Mouse (Mus musculus) neural tube, embryonic 13.5 days (tissue): Measurements from ENCODE around the gene Nt5c1a. TPM values are rescaled to one million over a fixed set of nuclear protein-coding genes. Genes with fewer than 3 reads are reported as not detected.

Experiments
- ATAC-seq: fragments of 200-750 bp; cut with Nextera tagmentation; 2 replicates; pipeline ENCODE4 v1.8.0; 2017; ENCODE audit warnings: low read depth, mild to moderate bottlenecking, moderate TSS enrichment, moderate library complexity
- H3K27ac ChIP-seq: fragments of 300-500 bp; sonication (generic); replicated peaks from 2 replicates; pipeline ENCODE4 v1.5.1; 2015; ENCODE audit warnings: moderate library complexity, mild to moderate bottlenecking, inconsistent platforms
- H3K27me3 ChIP-seq: fragments of 300-500 bp; sonication (generic); 2 replicates; pipeline ENCODE4 v1.6.1; 2015; ENCODE audit warnings: mild to moderate bottlenecking, inconsistent platforms
- H3K36me3 ChIP-seq: fragments of 300-500 bp; sonication (generic); 2 replicates; pipeline ENCODE4 v1.6.1; 2015; ENCODE audit warnings: mild to moderate bottlenecking, inconsistent platforms
- H3K4me1 ChIP-seq: fragments of 300-500 bp; sonication (generic); replicated peaks from 2 replicates; pipeline ENCODE4 v1.6.1; 2015; ENCODE audit warnings: inconsistent platforms
- H3K4me2 ChIP-seq: fragments of 300-500 bp; sonication (generic); 2 replicates; pipeline ENCODE4 v1.6.1; 2015; ENCODE audit warnings: inconsistent platforms, mild to moderate bottlenecking, moderate library complexity
- H3K4me3 ChIP-seq: fragments of 300-500 bp; sonication (generic); 2 replicates; pipeline ENCODE4 v1.5.1; 2015; ENCODE audit warnings: mild to moderate bottlenecking, inconsistent platforms
- H3K9ac ChIP-seq: fragments of 300-500 bp; sonication (generic); 2 replicates; pipeline ENCODE4 v1.6.1; 2015; ENCODE audit warnings: moderate library complexity, mild to moderate bottlenecking, inconsistent platforms
- H3K9me3 ChIP-seq: fragments of 300-500 bp; sonication (generic); 2 replicates; pipeline ENCODE4 v1.6.1; 2016; ENCODE audit warnings: inconsistent platforms
- WGBS: fragments of 180-500 bp; shearing (Covaris S2); methylation state at CpG from one replicate; pipeline ENCODE4 v1.1.7; 2015; 5-methylcytosine and 5-hydroxymethylcytosine counted together
- polyA plus RNA-seq: library from polyadenylated mRNA; unstranded; fragments of >200 nt; fragmentation: Nextera tagmentation; extraction: Ambion mirVana; gene quantifications from 2 replicates; pipeline ENCODE4 v1.2.1, GENCODE M21; 2015

Gene Nt5c1a
- polyA plus RNA-seq, 1 experiment from 2014 or later = not detected

GRCm38 (mm10) chr4:123213975-123214374 is 12.7 kb downstream of the Nt5c1a start:
- Histone ChIP-seq H3K27ac (no peak overlapping the region), H3K4me2 (no peak overlapping the region), H3K36me3 (no peaks in the 10 kb centered on the region), H3K4me1 (no peaks in the 10 kb centered on the region; the same call in 1 of the 2 replicates), H3K9me3 (no peaks in the 10 kb centered on the region), H3K4me3 (no peak overlapping the region), H3K9ac (no peak overlapping the region), H3K27me3 (0 out of 2 replicates have a peak, but pooled peaks cover 2% of the 10 kb centered on the region)
- 94% methylated on average over 9 of the region's 9 CpGs for WGBS
- ATAC-seq = no peak

DNA sequence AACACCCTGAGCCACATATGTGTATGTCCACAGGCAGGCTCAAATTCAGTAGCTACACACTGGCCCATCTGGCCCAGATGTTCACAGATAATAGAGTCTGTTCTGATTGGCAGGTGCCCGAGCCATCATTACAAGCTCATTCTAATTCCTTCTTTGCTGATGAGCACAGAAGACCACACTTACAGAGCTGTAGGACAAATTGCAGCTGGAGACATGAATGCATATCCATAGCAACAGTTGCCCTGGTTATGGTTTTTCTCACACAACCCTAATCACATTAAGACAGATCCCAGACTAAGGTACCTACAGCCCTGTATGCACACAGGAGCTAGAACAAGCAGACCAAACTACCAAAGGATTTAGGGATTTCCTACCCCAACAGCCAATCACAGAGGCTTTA is 14.1 kb downstream of the Nt5c1a start:
- Histone ChIP-seq H3K4me2 (no peak overlapping the region), H3K27me3 (0 out of 2 replicates have a peak, but pooled peaks cover 2% of the 10 kb centered on the region), H3K4me3 (no peak overlapping the region), H3K4me1 (no peaks in the 10 kb centered on the region; the same call in 1 of the 2 replicates), H3K9ac (no peak overlapping the region), H3K9me3 (no peaks in the 10 kb centered on the region), H3K36me3 (no peaks in the 10 kb centered on the region), H3K27ac (no peak overlapping the region)
- 80% methylated on average over 1 of the region's 1 CpGs for WGBS
- ATAC-seq = no peak

DNA sequence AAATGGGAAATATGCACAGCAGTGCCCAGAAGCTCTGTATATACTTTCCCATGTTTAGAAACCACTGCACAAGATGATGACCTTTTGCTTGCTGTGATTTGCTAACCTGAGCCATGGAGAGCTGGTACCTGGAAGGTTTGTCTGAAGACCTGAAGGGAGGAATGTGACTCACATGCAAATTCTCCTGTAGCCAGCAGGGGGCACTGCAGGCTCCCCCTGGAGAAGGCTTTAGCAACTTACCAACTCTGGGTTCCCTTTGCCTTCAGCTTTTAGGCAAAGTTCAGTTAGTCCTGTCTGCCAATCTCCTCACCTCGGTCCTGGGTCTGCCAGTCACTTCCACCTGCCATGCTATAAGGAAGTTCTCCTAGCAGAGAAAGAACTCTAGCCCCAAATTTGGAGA is 15.5 kb downstream of the Nt5c1a start:
- no peaks in the 10 kb centered on the region for H3K36me3 ChIP-seq
- 17% methylated on average over 1 of the region's 1 CpGs for WGBS
- no peaks in the 10 kb centered on the region for H3K27me3 ChIP-seq
- no peaks in the 10 kb centered on the region; the same call in 1 of the 2 replicates for H3K4me1 ChIP-seq
- H3K9me3 ChIP-seq = no peaks in the 10 kb centered on the region
- H3K9ac ChIP-seq = no peak overlapping the region
- no peak overlapping the region for H3K27ac ChIP-seq
- no peak overlapping the region for H3K4me2 ChIP-seq
- H3K4me3 ChIP-seq = no peak overlapping the region
- ATAC-seq = no peak

GRCm38 (mm10) chr4:123219720-123220357 is 18.5 kb downstream of the Nt5c1a start:
- WGBS = 69% methylated on average over 15 of the region's 15 CpGs

DNA sequence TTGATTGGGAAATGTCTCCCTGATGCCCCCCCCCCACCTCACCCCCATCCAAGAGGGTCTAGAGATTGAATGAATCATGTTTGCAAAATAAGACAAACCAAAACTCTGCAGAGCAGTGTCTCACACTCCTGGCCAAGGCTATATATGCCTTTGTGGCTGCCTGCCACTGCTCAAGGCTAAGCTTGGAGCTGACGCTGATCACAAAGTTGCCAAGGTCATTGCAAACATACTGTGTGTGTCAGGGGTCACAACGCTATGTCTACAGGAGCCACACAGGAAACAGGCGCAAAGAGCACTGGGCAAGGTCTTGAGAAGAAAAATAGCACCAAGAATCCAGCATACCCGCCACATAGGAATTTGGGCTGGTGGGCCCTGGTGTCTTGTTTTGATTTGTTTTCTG is 19.3 kb downstream of the Nt5c1a start:
- Histone ChIP-seq H3K36me3 (no peaks in the 10 kb centered on the region), H3K4me1 (0 out of 2 replicates have a peak, but pooled peaks cover under 1% of the 10 kb centered on the region), H3K27me3 (no peaks in the 10 kb centered on the region), H3K4me2 (no peak overlapping the region), H3K27ac (no peak overlapping the region), H3K4me3 (no peak overlapping the region), H3K9me3 (no peaks in the 10 kb centered on the region), H3K9ac (no peak overlapping the region)
- no peak for ATAC-seq
- 84% methylated on average over 4 of the region's 4 CpGs for WGBS

More at GRCm38 (mm10) chr4:123219720-123220357, 18.5 kb downstream of the Nt5c1a start:
- Histone ChIP-seq H3K4me2 (no peak overlapping the region), H3K27ac (no peak overlapping the region), H3K9ac (no peak overlapping the region), H3K36me3 (no peaks in the 10 kb centered on the region), H3K9me3 (no peaks in the 10 kb centered on the region), H3K4me3 (no peak overlapping the region), H3K27me3 (no peaks in the 10 kb centered on the region), H3K4me1 (no peaks in the 10 kb centered on the region; the same call in 1 of the 2 replicates)
- ATAC-seq = peak; percentile 93

DNA sequence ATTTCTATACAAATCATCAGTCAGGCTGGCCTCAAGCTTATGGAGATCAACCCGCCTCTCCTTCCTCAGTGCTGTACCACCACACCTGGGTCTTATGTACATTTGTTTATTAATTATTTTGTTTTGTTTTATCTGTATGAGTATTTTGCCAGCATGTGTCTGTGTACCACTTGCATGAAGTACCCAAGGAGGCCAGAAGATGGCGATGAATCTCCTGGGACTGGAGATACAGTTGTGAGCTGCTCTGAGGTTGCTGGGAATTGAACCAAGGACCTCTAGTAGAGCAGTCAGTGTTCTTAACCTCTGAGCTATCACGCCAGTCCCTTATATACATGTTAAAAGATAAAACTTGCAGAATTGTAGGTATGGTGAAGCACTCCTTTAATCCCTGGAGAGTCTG is 22.0 kb downstream of the Nt5c1a start:
- WGBS = 45% methylated on average over 3 of the region's 3 CpGs
- no peak overlapping the region for H3K4me2 ChIP-seq
- ATAC-seq = no peak

GRCm38 (mm10) chr4:123225718-123226403 is 24.6 kb downstream of the Nt5c1a start:
- H3K9ac ChIP-seq = no peak overlapping the region
- ATAC-seq = no peak
- H3K9me3 ChIP-seq = no peaks in the 10 kb centered on the region
- H3K4me2 ChIP-seq = no peak overlapping the region
- H3K27ac ChIP-seq = no peak overlapping the region
- no peaks in the 10 kb centered on the region for H3K36me3 ChIP-seq
- H3K4me1 ChIP-seq = peaks cover 28% of the 10 kb centered on the region
- H3K4me3 ChIP-seq = no peak overlapping the region
- no peaks in the 10 kb centered on the region for H3K27me3 ChIP-seq
- 63% methylated on average over 10 of the region's 10 CpGs for WGBS

More for the DNA sequence above, 22.0 kb downstream of the Nt5c1a start:
- Histone ChIP-seq H3K36me3 (no peaks in the 10 kb centered on the region), H3K27ac (no peak overlapping the region), H3K4me3 (no peak overlapping the region), H3K4me1 (peaks cover 17% of the 10 kb centered on the region), H3K9me3 (no peaks in the 10 kb centered on the region), H3K27me3 (no peaks in the 10 kb centered on the region), H3K9ac (no peak overlapping the region)

- Histone ChIP-seq H3K4me3 (no peak overlapping the region), H3K27ac (0 out of 2 replicates have a peak overlapping the region, but pooled peaks have one; percentile 18), H3K4me2 (no peak overlapping the region), H3K36me3 (no peaks in the 10 kb centered on the region), H3K4me1 (peaks cover 28% of the 10 kb centered on the region), H3K9ac (no peak overlapping the region), H3K27me3 (peaks cover 14% of the 10 kb centered on the region), H3K9me3 (no peaks in the 10 kb centered on the region)
- no peak for ATAC-seq
- 33% methylated on average over 4 of the region's 4 CpGs for WGBS
These were observed 26.4 kb downstream of the Nt5c1a start for GRCm38 (mm10) chr4:123227707-123228106.

DNA sequence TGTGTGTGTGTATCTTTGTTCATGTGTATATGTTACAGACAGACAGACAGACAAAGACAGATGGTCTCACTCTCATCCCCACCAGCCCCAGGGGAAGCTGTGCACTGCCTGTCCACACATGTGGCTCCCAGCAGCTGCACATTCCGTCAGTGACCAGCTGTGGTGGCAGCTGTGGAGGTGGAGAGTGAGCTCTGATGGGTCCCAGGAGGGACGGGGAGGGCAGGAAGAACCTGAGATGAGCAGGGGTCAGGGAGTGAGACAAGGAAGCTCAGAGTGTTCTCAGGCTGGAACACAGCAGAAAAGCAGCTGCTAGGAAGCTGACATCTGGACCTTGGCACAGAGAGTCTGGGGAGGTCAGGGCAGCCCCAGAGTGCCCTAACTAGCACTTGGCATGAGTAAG is 27.0 kb downstream of the Nt5c1a start:
- Histone ChIP-seq H3K27me3 (peaks cover 19% of the 10 kb centered on the region), H3K27ac (no peak overlapping the region), H3K4me1 (peaks cover 33% of the 10 kb centered on the region), H3K9me3 (no peaks in the 10 kb centered on the region), H3K36me3 (no peaks in the 10 kb centered on the region), H3K4me3 (no peak overlapping the region), H3K9ac (no peak overlapping the region), H3K4me2 (no peak overlapping the region)
- whole genome bisulfite sequencing = 32% methylated on average over 2 of the region's 2 CpGs
- no peak for ATAC-seq

DNA sequence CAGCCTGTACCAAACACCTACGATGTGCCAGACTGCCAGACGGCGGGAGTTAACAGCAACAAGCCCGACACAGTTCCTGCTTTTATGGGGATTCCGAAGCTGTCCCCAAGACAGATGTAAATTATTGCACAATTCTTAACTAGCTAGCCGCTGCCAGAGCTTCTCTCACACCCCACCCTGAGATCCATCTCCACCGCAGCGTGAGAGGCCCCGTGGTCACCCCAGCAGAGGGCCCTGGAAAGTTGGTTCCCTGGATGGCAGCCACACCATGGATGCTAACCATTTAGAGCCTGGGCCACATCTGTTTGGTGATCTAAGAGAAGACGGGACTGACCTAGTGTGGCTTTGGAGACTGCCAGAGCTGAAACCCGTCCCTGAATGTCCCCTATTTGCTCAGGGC is 27.9 kb downstream of the Nt5c1a start:
- Histone ChIP-seq H3K36me3 (no peaks in the 10 kb centered on the region), H3K4me3 (no peak overlapping the region), H3K27ac (no peak overlapping the region), H3K9ac (no peak overlapping the region), H3K27me3 (peaks cover 28% of the 10 kb centered on the region), H3K4me1 (peaks cover 41% of the 10 kb centered on the region), H3K4me2 (no peak overlapping the region), H3K9me3 (no peaks in the 10 kb centered on the region)
- ATAC-seq = no peak
- 65% methylated on average over 11 of the region's 11 CpGs for WGBS

DNA sequence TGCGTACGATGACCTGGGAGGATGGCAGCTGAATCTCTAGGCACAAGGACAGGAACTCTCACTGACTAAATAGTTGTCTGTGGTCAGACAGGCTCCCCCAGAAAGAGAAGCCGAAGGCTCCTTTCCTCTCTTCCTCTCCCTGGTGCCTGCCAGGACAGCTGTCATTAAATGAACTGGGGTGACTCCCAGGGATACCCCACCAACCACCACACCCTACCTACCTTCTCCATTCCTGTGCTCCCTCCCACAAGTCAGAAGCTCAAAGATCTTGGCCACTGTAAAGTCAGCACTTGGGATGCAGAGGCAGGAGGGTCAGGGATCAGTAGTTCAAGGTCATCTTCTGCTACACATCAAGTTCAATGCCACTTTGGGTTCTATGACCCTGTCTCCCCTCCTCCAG is 31.5 kb downstream of the Nt5c1a start:
- Histone ChIP-seq H3K9ac (no peak overlapping the region), H3K27me3 (peaks cover 49% of the 10 kb centered on the region), H3K4me2 (0 out of 2 replicates have a peak overlapping the region, but pooled peaks have one; percentile 64), H3K4me1 (peaks cover 40% of the 10 kb centered on the region), H3K27ac (no peak overlapping the region), H3K9me3 (no peaks in the 10 kb centered on the region), H3K36me3 (no peaks in the 10 kb centered on the region), H3K4me3 (no peak overlapping the region)
- ATAC-seq = no peak
- 61% methylated on average over 3 of the region's 3 CpGs for WGBS

- Histone ChIP-seq H3K27ac (no peak within 1 kb of the TSS), H3K27me3 (peaks cover 57% of the 10 kb centered on the region), H3K4me2 (peak within 1 kb of the TSS; percentile 64), H3K4me1 (peaks cover 36% of the 10 kb centered on the region), H3K9me3 (no peaks in the 10 kb centered on the region), H3K4me3 (peak within 1 kb of the TSS; percentile 39), H3K36me3 (no peaks in the 10 kb centered on the region), H3K9ac (peak within 1 kb of the TSS; percentile 63)
- 2% methylated on average over 52 of the region's 52 CpGs for WGBS
- peak; percentile 29; the same call in 1 of the 2 replicates for ATAC-seq
These were observed 32.3 kb downstream of the Nt5c1a start, which contains the start of gene Heyl for GRCm38 (mm10) chr4:123233492-123234084. Gene Heyl (plus strand): TSS chr4:123233556.
